Mouse (Mus musculus): ENCODE data around the gene Actb.

DNA sequence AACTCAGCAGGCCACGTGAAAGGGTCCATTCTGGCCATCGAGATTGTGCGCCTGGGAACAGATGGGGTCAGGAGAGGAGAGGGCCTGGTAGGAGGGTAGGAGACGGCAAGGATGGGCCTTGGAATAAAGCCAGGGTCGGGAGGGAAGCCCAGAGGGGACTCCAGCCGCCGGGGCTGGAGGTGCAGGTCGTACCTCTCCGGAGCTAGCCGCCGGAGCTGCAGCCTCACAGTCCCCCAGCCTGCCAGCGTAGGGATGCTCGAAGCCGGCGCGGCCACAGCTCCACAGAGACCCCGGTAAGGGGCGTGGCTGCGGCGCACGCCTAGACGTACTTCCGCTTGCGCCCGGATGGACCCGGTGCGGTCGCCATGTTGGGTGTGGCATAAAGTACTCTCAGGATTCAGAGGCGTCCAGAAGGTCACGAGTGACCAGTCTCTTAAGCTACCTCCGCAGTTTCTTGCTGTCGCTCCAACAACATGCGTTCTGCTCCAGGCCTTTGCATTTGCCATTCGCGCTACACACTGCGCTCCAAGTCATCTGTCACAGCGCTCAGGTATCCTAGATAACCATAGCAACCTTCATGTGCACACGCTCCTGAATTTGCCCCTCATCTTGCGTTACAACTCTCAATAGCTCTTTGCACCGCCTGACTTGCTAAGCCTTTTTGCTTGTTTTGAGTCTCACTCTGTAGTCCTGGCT, 11.5 kb downstream of the Actb start, which contains the start of gene Fbxl18:
- TF ChIP-seq POLR2A (IDR thresholded peaks at IDR 0.05; ENCODE audit: control insufficient read depth, low read depth, low read length) = peak; percentile 83
- no peak for TF ChIP-seq CTCF (IDR thresholded peaks at IDR 0.05; ENCODE audit: control insufficient read depth, insufficient read depth, insufficient replicate concordance, low read depth, low read length)

All from testis, adult 2 months (tissue).